Mouse (Mus musculus) induced T-regulatory cell, adult 2 months (primary cell): Measurements from ENCODE around the gene Btbd2.
A peak's percentile ranks its signal among the peaks of the same experiment; 100 is the strongest.

Source experiments
- DNase-seq: peaks from one replicate; pipeline ENCODE4 v3.0.0-alpha.2; 2012; ENCODE audit warnings: low read depth

Btbd2 gene

DNA sequence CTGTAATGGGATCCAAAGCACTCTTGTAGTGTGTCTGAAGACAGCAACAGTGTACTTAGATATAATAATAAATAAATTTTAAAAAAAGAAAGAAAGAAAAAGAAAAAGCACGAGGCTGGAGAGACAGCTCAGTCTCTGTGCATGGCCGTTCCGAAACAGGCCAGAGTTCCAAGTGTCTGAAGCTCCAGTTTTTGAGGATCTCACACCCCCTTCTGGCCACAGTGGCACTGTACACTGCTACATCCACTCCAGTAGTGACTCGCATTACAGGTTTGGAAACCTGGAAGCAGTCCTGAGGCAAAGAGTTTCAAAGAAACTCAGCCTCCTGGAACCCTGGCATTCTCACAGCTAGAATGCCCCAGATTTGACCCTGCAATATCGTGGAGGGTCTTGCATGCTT is 31.0 kb upstream of the Btbd2 start:
- peak; percentile 86 for DNase-seq

DNA sequence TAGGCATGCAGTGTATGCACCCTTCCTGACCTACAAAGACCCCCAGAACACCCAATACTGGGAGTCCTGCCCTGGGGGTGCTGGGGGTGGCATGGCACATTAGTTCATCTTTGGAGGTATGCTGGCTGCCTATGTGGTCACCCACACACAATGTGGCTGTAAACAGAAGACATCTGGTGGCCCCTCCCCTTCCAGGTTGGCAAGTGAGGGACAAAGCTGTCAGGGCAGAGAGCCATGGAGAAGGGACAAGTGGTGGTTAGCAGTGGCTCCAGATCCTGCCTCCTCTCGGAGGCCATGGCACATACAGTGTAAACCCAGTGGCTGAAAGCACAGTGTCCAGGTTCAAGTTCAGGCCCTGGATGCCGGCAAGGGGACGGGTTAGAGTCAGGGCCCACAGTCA is 29.7 kb upstream of the Btbd2 start:
- DNase-seq, result no peak

DNA sequence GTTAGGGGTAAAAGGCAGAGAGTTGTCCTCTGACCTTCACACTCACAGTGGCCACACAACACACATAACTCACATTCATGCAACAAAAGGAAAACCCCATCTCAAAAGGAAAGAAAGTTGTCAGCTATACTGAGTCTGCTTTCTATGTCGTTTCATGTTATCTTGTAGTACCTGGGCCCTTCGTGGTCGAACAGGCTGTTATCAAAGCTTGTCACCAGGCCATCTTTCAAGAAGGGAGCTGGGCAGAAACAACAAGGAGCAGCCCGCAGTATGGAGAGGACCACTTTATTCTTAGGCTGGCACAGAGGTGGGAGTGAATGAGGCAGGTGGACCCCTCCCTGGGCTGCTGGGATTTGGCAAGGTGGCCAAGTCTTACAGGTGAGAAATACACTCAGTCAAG is 28.1 kb upstream of the Btbd2 start:
- peak; percentile 40 for DNase-seq

DNA sequence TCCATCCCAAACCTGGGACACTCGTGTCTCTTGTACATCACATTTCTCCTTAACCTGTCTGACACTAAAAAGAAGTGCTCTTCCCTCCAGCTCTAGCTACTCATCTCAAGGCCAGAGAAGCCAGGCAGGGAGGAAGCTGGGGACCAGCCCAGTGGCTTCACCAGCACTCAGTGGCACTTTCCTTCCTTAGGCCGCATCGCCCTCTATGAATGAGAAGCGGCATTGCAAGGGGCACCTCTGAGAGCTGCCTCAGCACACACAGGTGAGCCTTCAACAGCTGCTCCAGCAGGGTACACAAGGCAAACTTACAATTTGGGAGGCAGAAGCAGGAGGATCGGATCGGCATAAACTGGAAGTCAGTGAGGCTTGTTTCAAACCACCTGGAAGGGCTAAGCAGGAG is 27.3 kb upstream of the Btbd2 start:
- DNase-seq, result peak; percentile 90

DNA sequence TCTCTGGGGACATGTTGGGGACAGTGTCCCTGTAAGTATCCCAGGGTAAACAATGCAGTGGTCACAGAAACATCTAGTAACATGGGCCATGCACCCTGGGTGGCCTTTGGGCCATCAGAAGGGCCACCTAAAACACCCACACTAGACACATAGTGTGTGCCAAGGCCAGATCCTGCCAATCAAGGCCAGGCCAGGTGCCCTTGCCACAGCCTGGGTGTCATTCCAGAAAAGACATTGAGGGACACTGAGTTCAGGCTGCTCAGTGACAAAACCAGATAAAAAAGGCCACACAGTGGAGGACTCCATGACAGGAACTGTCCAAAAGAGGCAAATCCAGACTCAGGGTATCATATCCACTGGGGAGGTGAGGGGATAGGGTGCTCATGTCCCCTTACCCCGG is 26.8 kb upstream of the Btbd2 start:
- no peak for DNase-seq

DNA sequence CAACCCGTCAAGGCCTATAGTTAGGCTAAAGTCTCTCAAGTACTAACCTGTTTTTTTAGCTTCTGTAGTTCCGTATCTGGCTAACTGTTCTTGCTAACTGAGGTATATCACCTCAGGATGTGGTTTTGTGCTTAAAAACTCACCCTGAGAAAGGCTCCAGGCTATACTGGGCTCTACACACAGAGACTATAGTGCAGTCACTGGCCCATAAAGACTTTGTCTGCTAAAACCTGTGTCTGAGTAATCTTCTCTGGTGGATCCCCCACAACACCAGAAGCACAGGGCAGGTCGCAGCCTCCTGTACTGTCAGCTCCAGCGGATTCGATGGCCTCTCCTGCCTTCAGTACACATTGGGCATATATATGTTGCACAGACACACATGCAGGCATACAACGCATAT is 25.1 kb upstream of the Btbd2 start:
- peak; percentile 87 for DNase-seq

DNA sequence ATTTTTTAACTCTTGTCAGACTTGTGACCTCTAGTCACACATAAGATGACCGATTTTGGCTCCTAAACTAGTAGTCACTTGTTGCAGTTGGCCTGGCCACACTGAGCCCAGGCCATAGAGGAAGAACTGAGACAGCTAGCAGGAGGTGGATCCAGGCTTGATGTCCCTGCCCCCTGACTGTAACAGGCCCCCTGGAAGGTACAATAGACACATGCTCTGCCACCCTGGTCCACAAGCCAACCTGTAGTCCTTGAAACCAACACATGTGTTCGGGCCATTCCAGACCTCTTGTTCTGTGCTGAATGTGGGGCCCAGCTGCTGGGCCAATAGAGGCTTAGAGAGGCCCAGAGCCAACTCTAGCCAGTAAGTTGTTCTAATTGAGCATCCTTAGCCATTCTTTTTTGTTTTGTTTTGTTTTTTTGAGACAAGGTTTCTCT is 23.4 kb upstream of the Btbd2 start:
- DNase-seq, result peak; percentile 44

DNA sequence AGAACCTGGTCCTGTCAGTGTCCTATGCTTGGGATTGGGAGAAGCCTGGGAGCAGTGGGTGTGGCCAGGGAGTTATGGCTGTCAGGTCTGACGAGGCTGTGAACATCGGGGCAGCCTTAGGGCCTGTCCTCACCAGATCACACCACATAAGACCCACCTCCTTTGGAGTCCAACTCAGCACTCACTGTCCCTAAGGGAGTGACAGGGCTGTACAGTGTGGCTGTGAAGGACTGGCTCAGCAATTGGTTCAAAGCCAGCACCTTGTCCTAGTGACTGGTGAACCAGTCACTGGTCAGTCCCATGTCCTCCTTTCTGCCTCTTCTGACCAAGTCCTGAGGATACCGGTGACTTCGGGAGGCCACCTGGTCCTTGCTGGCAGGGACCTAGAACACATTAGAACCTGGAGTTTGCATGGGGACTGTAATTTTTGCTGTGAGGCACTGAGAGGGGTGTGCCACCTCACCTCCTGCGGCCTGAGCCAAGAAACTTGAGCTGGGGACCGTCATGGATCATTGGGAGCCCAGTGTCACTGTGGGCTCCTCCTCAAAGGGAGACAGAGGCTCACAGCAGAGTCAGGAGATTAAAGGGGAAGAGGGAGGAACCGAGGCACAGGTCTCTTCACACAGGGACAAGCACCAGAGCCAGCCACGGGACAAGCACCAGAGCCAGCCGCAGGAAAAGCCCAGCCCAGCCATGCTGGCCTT is 22.8 kb upstream of the Btbd2 start:
- DNase-seq, result peak; percentile 45

DNA sequence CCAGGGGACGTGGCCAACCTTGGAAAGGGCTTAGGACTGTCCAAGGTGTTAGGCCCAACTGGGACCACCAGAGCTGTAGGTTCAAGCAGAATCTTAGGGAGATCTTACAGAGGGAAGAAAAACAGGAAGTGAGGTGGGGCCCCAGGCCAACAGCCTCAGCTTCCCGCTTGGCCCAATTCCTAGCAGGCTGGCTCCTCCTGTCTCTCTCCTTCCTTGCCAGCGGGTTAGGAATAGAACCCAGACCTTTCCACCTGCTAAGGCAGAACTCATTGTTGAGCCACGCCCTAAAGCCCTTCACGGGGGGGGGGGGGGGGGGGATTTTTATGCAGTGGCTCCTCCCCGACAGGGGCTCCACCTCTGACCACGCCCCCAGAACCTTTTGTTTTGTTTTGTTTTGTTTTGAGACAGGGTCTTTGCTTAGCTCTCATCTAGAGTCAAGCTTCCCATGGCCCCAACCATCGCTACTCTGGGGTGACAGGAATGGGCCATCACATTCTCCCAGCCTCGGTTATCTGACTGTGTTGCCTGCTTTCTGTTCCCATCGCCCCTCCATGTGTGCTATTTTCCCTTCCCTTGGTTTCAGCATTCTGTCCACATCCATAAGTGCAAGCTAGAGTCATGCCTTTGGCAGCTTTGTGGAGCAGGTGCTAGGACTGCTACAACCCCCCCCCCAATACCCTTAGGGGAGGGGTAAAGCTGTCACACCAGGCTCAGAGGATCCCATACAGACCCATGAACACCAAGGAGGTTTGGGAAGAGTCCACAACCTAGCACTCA is 21.9 kb upstream of the Btbd2 start:
- DNase-seq, result peak; percentile 89

DNA sequence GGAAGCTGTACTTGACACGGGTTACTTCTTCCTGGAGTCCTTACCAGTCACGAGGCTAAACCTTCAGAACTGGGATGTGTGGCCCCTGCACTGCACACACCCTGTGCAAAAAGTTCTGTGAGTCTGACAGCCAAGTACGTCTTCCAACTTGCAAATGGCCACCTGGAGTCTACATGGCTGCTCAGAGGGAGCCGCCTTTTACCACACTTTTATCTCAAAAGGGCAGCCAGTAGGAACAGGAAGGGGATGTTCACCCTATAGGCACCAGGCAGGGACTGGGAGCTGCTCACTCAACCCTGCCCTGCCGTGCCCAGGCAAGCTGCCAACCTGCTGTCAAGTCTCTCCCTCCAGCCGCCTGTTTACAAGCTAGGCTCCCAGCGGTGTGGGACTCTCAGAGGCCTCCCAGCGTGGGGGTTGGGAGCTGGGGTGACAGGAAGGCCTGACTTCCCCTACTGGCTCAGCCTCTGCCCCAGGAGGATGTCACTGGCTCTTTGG is 21.1 kb upstream of the Btbd2 start, which contains the start of gene Mknk2:
TSS of gene Mknk2 (minus strand) at position 171 of the 495 bp plus-strand sequence.
- peak; percentile 95 for DNase-seq

DNA sequence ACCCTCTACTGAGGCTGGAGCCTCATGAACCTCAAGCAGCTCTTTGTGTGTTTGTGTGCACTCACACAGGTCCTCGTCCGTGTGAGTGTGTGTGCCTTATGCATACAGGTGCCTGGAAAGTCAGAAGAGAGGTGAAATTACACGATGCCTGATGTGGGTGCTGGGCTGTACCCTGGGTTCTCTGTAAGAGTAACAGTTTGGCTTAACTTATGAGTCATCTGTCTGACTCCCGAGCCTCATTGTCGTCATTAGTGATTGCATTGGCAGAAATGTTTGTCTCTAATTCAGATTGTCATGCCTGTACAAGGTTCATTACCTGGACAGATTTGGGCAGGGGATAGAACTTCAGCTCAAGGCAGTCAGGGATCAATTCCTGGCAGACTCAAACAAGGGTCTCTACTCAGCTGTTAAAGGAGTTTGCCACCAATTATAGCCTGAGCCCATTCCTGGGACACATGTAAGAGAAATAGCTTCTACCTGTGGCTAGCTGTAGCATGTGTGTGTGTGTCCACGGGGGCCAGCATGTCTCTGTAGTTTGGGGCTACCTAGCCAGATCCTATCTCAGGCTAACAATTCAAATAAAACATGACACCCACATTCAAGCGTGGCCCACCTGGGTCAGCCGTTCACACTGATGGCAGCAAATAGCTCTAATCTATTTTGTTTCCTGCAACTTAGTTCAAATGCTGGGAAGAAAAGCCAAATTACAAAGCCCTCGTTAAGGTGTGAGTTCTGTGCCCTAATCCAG is 20.4 kb upstream of the Btbd2 start:
- DNase-seq, result peak; percentile 92

DNA sequence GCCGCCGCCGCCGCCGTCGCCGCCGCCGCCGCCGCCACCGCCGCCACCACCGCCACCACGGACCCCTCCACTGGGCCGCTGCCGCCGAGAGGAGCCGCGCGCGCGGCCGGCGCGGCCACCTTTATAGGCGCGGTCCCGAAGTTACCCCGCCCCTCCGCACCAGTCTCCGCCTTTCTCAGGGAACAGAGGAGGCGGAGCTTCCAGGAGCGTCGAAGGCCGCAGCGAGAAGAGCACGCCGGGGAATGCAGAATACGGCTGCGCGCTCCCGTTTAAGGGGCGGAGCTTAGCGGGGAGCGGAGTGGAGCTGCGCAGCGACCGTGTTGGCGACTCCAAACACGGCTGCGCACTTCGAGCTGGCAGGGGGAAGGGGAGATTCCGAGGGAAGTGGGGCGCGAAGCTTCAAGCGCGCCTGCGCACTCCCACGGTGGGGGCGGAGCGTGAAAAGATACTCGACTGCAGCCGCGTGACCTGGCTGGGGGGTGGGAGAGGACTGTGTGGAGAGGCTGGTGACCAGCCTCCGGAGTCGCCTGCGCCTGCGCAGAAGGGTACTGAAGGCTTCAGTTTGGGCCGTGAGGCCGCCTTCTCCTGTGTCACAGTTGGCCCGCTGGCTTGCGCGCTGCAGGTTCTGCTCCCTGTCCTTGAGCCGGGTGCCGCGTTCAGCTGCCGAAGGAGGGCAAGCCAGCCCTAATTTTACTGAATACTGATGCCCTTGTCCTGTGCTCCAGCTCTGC is 19.5 kb upstream of the Btbd2 start:
- peak; percentile 100 for DNase-seq

DNA sequence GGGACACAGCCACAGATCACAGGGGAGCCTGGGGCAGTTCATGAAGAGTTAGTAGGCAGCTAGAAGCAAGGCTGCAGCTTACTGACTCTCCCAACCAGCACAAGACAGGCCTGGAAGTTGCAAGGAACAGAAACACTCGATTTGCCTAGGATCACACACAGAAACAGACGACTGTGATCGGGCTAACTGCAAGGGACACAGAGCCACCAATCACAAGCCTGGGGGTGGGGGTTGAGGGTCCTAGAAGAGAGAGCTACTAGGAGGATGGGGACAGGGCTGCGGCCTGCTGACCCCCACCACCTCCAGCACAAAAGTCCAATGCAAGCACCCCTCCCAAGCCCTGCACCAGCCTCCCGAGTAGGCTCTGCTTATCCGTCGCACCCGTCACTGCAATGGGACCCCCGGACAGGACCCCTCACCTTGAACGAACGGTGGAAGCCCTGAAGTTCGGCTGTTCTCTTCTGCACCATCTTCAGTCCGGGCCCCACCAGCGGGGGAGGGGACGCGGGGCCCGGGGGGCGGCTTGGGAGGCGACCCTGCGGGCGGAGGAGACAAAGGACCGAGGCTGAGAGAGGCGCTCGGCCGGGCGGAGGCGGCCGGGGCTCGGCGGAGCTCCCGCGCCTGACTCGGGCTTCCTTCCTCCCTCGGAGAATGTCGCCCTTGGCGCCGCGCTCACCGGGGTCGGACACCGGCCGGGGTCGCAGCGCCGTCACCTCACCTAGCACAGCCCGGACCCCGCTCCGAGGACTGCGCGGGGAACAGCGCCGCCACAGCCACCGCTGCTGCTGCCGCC is 18.7 kb upstream of the Btbd2 start:
- DNase-seq, result peak; percentile 59

DNA sequence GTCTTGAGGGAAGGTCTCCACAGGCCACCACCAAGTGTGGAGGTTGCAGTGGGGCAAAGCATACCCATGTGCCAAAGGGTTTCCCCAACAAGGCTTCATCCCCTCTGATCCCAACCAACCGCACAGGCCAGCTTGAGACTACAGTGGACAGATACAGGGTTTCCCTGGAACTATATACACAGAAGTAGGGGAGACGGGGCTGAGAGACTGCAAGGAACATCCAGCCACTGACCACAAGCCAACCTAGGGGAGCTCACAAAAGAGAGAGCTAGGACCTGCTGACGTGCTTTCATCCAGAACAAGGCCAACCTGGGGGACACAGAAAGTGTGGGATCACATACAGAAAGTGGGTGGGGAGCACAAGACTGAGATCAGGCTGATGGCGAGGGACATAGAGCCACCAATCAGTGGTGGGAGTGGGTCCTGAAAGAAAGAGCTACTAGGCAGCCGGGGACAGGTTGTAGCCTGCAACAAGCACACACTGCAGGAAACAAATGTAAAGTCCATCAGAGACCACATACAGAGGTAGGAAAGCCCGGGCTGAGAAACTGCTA is 18.1 kb upstream of the Btbd2 start:
- no peak for DNase-seq

DNA sequence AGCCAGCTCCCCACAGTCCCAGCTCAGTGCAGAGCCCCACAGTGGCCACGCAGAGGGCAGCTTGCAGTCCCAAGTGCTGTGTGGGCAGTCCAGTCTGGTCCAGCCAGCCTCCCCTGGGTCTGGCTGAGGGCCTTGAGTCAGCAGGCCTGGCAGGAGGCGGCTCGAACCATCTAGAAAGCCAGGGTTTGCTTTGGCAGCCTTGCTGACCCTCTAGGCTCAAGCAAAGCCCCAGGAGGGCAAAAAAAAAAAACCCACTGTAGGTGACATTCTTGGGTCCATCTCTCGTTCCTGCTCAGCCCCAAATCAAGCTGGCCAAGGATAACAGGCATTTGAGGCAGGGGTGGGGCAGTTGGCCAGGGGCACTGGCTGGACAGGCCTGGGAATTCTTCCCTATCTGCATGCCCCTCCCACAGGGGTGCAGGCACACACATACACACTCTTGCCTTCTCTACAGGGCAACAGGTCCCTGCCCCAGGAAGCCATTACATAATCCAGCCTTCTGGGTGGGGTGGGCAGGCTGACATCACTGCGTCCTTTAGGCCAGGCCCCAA is 17.4 kb upstream of the Btbd2 start:
- DNase-seq, result no peak

DNA sequence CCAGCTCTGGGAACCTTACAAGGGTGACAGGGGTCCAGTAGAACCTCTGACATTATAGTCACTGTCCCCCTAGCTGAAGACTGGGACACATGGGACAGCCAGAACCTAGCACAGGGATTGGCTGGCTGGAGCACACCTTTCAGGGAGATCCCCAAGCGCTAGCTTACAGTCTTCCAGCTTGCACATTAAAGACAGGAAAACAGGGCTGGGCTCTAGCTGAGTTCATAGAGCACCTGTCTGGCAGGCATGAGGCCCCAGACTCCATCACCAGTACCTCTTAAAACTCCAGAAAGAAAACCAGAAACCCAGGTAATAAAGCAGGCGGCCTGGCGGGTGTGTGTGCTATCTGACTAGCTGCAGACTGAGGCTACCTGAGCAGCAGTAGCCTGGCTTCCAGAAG is 16.8 kb upstream of the Btbd2 start:
- no peak for DNase-seq

DNA sequence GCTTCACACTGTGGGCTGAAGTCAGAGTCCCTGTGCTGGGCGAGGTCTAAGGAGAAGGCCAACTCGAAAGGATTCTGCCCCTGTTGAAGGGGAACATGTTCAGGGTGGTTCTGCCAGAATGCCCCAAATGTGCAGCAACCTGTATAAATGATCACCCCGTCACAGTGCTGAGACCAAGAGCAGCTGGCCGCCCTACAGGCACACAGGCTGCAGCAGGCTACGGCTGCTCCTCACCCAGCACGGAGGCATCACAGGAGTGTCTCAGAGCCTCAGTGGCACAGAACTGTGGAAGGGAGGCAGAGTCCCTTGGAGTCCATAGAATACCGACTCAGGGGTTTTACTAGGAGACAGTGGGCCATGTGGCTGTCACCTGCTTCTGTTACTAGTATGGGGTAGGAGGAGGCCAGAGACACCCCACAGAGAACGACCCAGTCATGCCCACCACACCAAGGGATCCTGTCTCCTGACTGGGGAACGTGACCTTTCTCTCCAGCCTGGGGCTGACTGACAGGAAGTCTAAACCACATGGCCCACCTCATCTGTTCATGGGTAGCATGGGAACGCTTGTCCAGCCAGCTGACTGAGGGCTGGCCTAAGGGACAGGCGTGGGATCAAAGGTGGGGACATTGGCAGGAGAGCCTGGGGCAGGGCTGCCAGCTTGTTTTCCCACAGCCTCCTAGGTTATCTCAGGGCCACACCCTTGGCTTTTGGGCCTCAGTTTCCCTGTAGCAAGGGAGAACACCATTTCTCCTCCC is 15.2 kb upstream of the Btbd2 start:
- no peak for DNase-seq

DNA sequence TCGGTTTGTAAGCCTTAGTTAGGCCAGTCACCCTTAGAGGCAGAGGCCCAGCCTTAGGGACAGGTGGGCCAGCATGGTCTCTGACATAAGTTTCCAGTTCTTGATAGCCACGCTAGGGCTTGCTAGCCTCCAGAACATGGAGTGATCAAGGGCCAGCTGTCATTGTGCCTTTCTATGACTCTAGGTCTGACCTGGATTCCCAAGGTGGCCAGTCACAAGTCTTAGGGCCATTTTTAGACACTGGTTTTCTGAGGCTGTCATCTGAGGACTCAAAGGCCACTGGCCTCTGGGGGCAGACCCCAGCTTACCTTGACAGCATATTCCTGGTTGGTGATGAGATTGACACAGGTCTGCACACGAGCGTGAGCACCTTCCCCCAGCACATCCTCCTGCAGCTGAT is 14.4 kb upstream of the Btbd2 start:
- no peak for DNase-seq

DNA sequence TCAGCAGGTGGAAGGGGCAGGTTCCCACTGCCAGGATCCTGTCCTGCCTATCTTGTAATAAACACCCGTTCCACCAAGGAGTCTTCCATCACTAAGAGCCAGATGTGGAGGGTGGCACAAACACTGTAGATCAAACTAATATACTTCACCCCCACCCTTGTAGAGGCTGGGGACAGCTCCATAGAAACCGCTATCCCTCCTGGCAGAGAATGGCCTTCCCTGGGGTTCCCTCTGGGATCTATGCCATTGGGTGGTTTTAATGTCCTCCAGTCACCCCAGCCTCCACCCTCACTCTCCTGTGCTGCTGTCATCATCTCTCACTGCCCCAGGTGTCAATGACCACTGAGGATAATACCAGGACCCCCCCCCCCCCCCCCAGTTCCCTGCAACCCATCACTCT is 13.7 kb upstream of the Btbd2 start:
- no peak for DNase-seq
